Comparison of ENCODE assay signal across 27 mouse cellular contexts in the genomic region with DNA sequence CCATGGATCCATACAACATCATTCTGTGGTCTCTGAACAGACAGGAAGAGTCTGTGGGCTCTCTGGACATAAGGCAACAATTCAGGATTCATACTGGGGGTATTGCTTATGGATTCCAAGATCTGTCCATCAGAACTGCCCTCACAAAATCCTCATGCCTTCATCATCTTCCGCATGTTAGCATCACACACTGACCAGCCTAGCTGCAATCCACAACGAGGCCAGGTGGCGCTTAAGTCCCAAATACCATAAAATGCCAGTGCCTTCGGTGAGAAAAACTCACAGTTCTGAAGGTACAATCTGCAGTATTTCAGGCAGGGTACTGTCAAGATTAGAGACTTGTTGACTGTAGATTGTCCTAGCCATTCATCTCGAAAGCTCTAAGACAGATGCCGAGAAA. TPM values are rescaled to one million over a fixed set of nuclear protein-coding genes. Genes with fewer than 3 reads are reported as not detected.
DNase-seq lines count a peak whose midpoint lies in the region; ATAC-seq and TF ChIP-seq lines count a peak whose summit lies in the region.
"Had no signal": no experiment of that assay in that cellular context is flagged by ENCODE, and none has a peak within 500 bp of the region (broad histone marks: within the 10 kb centered on the region; RNA-seq: fewer than 3 reads in every experiment).

No protein-coding gene starts in this region.

- peaks cover 24% of the 10 kb centered on the region; the same call in 1 of the 2 replicates for H3K27me3 ChIP-seq in forebrain, embryonic 10.5 days (ENCODE audit: poor library complexity, severe bottlenecking)
- H3K27me3 ChIP-seq in forebrain, embryonic 16.5 days (replicated peaks; ENCODE audit: control insufficient read depth, insufficient read depth, low read length) = peaks cover 14% of the 10 kb centered on the region; the same call in 1 of the 2 replicates
- H3K27me3 ChIP-seq in hindbrain, embryonic 10.5 days (ENCODE audit: insufficient read depth, poor library complexity, severe bottlenecking) = peaks cover 23% of the 10 kb centered on the region
- peaks cover 5% of the 10 kb centered on the region for H3K27me3 ChIP-seq in hindbrain, embryonic 16.5 days (replicated peaks; ENCODE audit: control insufficient read depth, insufficient read depth, low read length)
- 0 out of 2 replicates have a peak, but pooled peaks cover 3% of the 10 kb centered on the region for H3K27me3 ChIP-seq in forebrain, embryonic 14.5 days (replicated peaks; ENCODE audit: control insufficient read depth, insufficient read depth, low read length)
- H3K27me3 ChIP-seq: embryonic facial prominence, embryonic 13.5 days; intestine, embryonic 15.5 days had no signal

- peaks cover 82% of the 10 kb centered on the region for H3K4me1 ChIP-seq in forebrain, embryonic 10.5 days
- H3K4me1 ChIP-seq in forebrain, embryonic 16.5 days (replicated peaks; ENCODE audit: control insufficient read depth, insufficient read depth, low read length) = peaks cover 43% of the 10 kb centered on the region
- peaks cover 64% of the 10 kb centered on the region for H3K4me1 ChIP-seq in hindbrain, embryonic 10.5 days (replicated peaks)
- peaks cover 10% of the 10 kb centered on the region for H3K4me1 ChIP-seq in hindbrain, embryonic 16.5 days (ENCODE audit: control insufficient read depth, insufficient read depth, low read depth, low read length)
- H3K4me1 ChIP-seq in ES-E14 (ENCODE audit: control insufficient read depth in 2 of 2, insufficient read depth in 2 of 2, low read length in 2 of 2, poor library complexity in 1 of 2) = peaks cover 3 to 5% of the 10 kb centered on the region in 2 experiments; a peak in 2 of 4 replicates
- H3K4me1 ChIP-seq in forebrain, embryonic 14.5 days (ENCODE audit: control insufficient read depth, insufficient read depth, low read length) = peaks cover 27% of the 10 kb centered on the region

- in situ Hi-C loops in ES-E14 (cut with MboI; ENCODE audit: low sequenced_read_pairs in 2 of 2, unreplicated experiment in 2 of 2) = no loop called here

- no peak overlapping the region for H3K4me2 ChIP-seq in forebrain, embryonic 16.5 days (ENCODE audit: low read length)
- H3K4me2 ChIP-seq in hindbrain, embryonic 16.5 days (ENCODE audit: low read length) = no peak overlapping the region
- no peak overlapping the region for H3K4me2 ChIP-seq in forebrain, embryonic 14.5 days (ENCODE audit: low read length)
- H3K4me2 ChIP-seq: embryonic facial prominence, embryonic 13.5 days; hindbrain, embryonic 15.5 days; intestine, embryonic 15.5 days; liver, embryonic 11.5 days; midbrain, embryonic 15.5 days had no signal

- H3K4me3 ChIP-seq in forebrain, embryonic 10.5 days = no peak overlapping the region
- H3K4me3 ChIP-seq in forebrain, embryonic 16.5 days (replicated peaks; ENCODE audit: low read length) = no peak overlapping the region
- H3K4me3 ChIP-seq in hindbrain, embryonic 10.5 days = no peak overlapping the region
- H3K4me3 ChIP-seq in hindbrain, embryonic 16.5 days (ENCODE audit: low read length) = no peak overlapping the region
- H3K4me3 ChIP-seq in ES-E14 (ENCODE audit: insufficient read depth in 1 of 2, low read depth in 1 of 2, low read length in 2 of 2, poor library complexity in 1 of 2, severe bottlenecking in 1 of 2) = no peak overlapping the region
- no peak overlapping the region for H3K4me3 ChIP-seq in forebrain, embryonic 14.5 days (ENCODE audit: low read depth, low read length)
- H3K4me3 ChIP-seq: embryonic facial prominence, embryonic 13.5 days; heart, adult 2 months; hindbrain, embryonic 15.5 days; intestine, embryonic 15.5 days; midbrain, embryonic 15.5 days had no signal

- WGBS in forebrain, embryonic 10.5 days = 74% methylated on average over 6 of the region's 6 CpGs
- WGBS in forebrain, embryonic 16.5 days = 52% methylated on average over 6 of the region's 6 CpGs
- WGBS in hindbrain, embryonic 10.5 days = 76% methylated on average over 6 of the region's 6 CpGs
- WGBS in hindbrain, embryonic 16.5 days = 66% methylated on average over 6 of the region's 6 CpGs
- WGBS in forebrain, embryonic 14.5 days = 62% methylated on average over 6 of the region's 6 CpGs

- H3K27ac ChIP-seq in forebrain, embryonic 10.5 days = peak overlapping the region; percentile 31
- H3K27ac ChIP-seq in forebrain, embryonic 16.5 days (ENCODE audit: low read length) = no peak overlapping the region
- peak overlapping the region; percentile 65 for H3K27ac ChIP-seq in hindbrain, embryonic 10.5 days
- H3K27ac ChIP-seq in hindbrain, embryonic 16.5 days (ENCODE audit: low read depth, low read length) = no peak overlapping the region
- H3K27ac ChIP-seq in ES-E14 (ENCODE audit: insufficient read depth, low read depth, low read length, poor library complexity, severe bottlenecking) = no peak overlapping the region
- 0 out of 2 replicates have a peak overlapping the region, but pooled peaks have one; percentile 27 for H3K27ac ChIP-seq in forebrain, embryonic 14.5 days (ENCODE audit: low read depth, low read length)
- H3K27ac ChIP-seq: embryonic facial prominence, embryonic 13.5 days; heart, adult 2 months; hindbrain, embryonic 15.5 days; intestine, embryonic 15.5 days; midbrain, embryonic 15.5 days had no signal

- ATAC-seq in forebrain, embryonic 16.5 days = no peak
- no peak for ATAC-seq in hindbrain, embryonic 16.5 days
- ATAC-seq in forebrain, embryonic 14.5 days = no peak
- no peak for ATAC-seq in granulocyte monocyte progenitor cell, adult 5-6 weeks (replicated peaks; ENCODE audit: poor library complexity, severe bottlenecking)
- ATAC-seq: activated CD4-positive, CD25-positive, alpha-beta regulatory T cell, adult 4 months; CD4-positive, CD25-positive, alpha-beta regulatory T cell, adult 4 months; intestine, embryonic 15.5 days; liver, postnatal 0 days; lung, postnatal 0 days; midbrain, embryonic 15.5 days had no signal

- H3K9me3 ChIP-seq in forebrain, embryonic 10.5 days = no peaks in the 10 kb centered on the region
- no peaks in the 10 kb centered on the region for H3K9me3 ChIP-seq in forebrain, embryonic 16.5 days (ENCODE audit: control insufficient read depth, low read length)
- no peaks in the 10 kb centered on the region for H3K9me3 ChIP-seq in hindbrain, embryonic 10.5 days
- no peaks in the 10 kb centered on the region for H3K9me3 ChIP-seq in hindbrain, embryonic 16.5 days (ENCODE audit: control insufficient read depth, low read length)
- H3K9me3 ChIP-seq in ES-E14 (ENCODE audit: control insufficient read depth, insufficient read depth, low read depth, low read length) = no peaks in the 10 kb centered on the region
- H3K9me3 ChIP-seq in forebrain, embryonic 14.5 days (replicated peaks; ENCODE audit: control insufficient read depth, low read length) = no peaks in the 10 kb centered on the region
- H3K9me3 ChIP-seq: embryonic facial prominence, embryonic 13.5 days; hindbrain, embryonic 15.5 days; intestine, embryonic 15.5 days; midbrain, embryonic 15.5 days had no signal

- no peak overlapping the region for H3K9ac ChIP-seq in forebrain, embryonic 16.5 days (replicated peaks; ENCODE audit: low read depth, low read length)
- H3K9ac ChIP-seq in hindbrain, embryonic 16.5 days (ENCODE audit: low read depth, low read length) = no peak overlapping the region
- H3K9ac ChIP-seq in ES-E14 (ENCODE audit: insufficient read depth, low read depth, low read length, poor library complexity, severe bottlenecking) = no peak overlapping the region
- no peak overlapping the region for H3K9ac ChIP-seq in forebrain, embryonic 14.5 days (ENCODE audit: low read length)
- H3K9ac ChIP-seq: embryonic facial prominence, embryonic 13.5 days; hindbrain, embryonic 15.5 days; intestine, embryonic 15.5 days; liver, postnatal 0 days; midbrain, embryonic 15.5 days had no signal

- DNase-seq in forebrain, embryonic 10.5 days (ENCODE audit: extremely low spot score, low spot score) = no peak
- no peak for DNase-seq in hindbrain, embryonic 10.5 days (ENCODE audit: low spot score)
- no peak for DNase-seq in ES-E14 (ENCODE audit: low read depth, low spot score)
- no peak for DNase-seq in forebrain, embryonic 14.5 days (ENCODE audit: low spot score)
- DNase-seq: adrenal gland, adult 8-10 months; cerebellum, adult 18-20 months; cerebellum, postnatal 14 days; gastrocnemius, postnatal 14 days; heart, adult 2 months; heart, postnatal 4 days; kidney, adult 8-10 months; kidney, postnatal 10 days; liver, postnatal 0 days; thymus, adult 18-20 months; thymus, postnatal 36 days had no signal

- H3K36me3 ChIP-seq in forebrain, embryonic 10.5 days (replicated peaks) = peaks cover 18% of the 10 kb centered on the region
- no peaks in the 10 kb centered on the region for H3K36me3 ChIP-seq in forebrain, embryonic 16.5 days (ENCODE audit: control insufficient read depth, insufficient read depth)
- H3K36me3 ChIP-seq in hindbrain, embryonic 10.5 days = peaks cover 7% of the 10 kb centered on the region; the same call in 1 of the 2 replicates
- no peaks in the 10 kb centered on the region for H3K36me3 ChIP-seq in hindbrain, embryonic 16.5 days (ENCODE audit: control insufficient read depth, insufficient read depth, low read length)
- peaks cover 10% of the 10 kb centered on the region; the same call in 1 of the 2 replicates for H3K36me3 ChIP-seq in ES-E14 (ENCODE audit: control insufficient read depth, insufficient read depth, low read length, poor library complexity, severe bottlenecking)
- no peaks in the 10 kb centered on the region for H3K36me3 ChIP-seq in forebrain, embryonic 14.5 days (ENCODE audit: control insufficient read depth, insufficient read depth, low read length)
- H3K36me3 ChIP-seq: hindbrain, embryonic 15.5 days; midbrain, embryonic 15.5 days had no signal

TF ChIP-seq in ES-E14, 5 proteins besides CTCF, POLR2A, EP300 and RAD21:
- TF ChIP-seq HCFC1 (IDR thresholded peaks at IDR 0.05; ENCODE audit: borderline replicate concordance, insufficient read depth, low read length) = no peak
- TF ChIP-seq ZNF384 (IDR thresholded peaks at IDR 0.05; ENCODE audit: low read depth, low read length) = no peak
- no peak for TF ChIP-seq ZC3H11A (IDR thresholded peaks at IDR 0.05; ENCODE audit: borderline replicate concordance, low read depth, low read length)
- TF ChIP-seq MAFK (IDR thresholded peaks at IDR 0.05; ENCODE audit: insufficient read depth, low read depth, low read length) = no peak
- 0 out of 2 replicates have a peak, but pooled peaks have one; percentile 43 for TF ChIP-seq CHD2 (IDR thresholded peaks at IDR 0.05; ENCODE audit: low read depth, low read length)

RNA-seq across cellular contexts. Expression of a gene that starts 4.3 kb away (rescaled TPM):
- polyA plus RNA-seq in forebrain, embryonic 10.5 days (2016; fragmentation: Nextera tagmentation; extraction: Ambion mirVana) = 49.9 and 64.8 TPM in 2 replicates
- polyA plus RNA-seq in forebrain, embryonic 16.5 days (2015; fragmentation: Nextera tagmentation; extraction: Ambion mirVana) = 25.4 and 32.1 TPM in 2 replicates
- 42.9 and 43.4 TPM in 2 replicates for polyA plus RNA-seq in hindbrain, embryonic 10.5 days (2016; fragmentation: Nextera tagmentation; extraction: Ambion mirVana)
- polyA plus RNA-seq in hindbrain, embryonic 16.5 days (2015; fragmentation: Nextera tagmentation; extraction: Ambion mirVana) = 7.5 and 8.5 TPM in 2 replicates
- 117 and 191 TPM in 2 replicates for total RNA-seq in ES-E14 (2012; rRNA removed)
- polyA plus RNA-seq in forebrain, embryonic 14.5 days (2014; fragmentation: Nextera tagmentation; extraction: Ambion mirVana) = 14.6 and 16.4 TPM in 2 replicates
- total RNA-seq in granulocyte monocyte progenitor cell, adult 5-6 weeks (2014; fragmentation: Nextera tagmentation) = not detected in 2 replicates
- not detected in 2 replicates for total RNA-seq in granulocyte monocyte progenitor cell, adult 5-6 weeks (2017)
- total RNA-seq: neutrophil, adult 5-6 weeks had no signal
- polyA plus RNA-seq: activated CD4-positive, CD25-positive, alpha-beta regulatory T cell, adult 4 months; CD4-positive, CD25-positive, alpha-beta regulatory T cell, adult 4 months had no signal

Comparison
In these comparisons a context has a peak if more than half of its experiments do, and no peak if none do; other contexts are left out.
1. H3K27ac ChIP-seq: peak in forebrain, embryonic 10.5 days (single experiment), hindbrain, embryonic 10.5 days (single experiment) and forebrain, embryonic 14.5 days (single experiment); none in forebrain, embryonic 16.5 days (single experiment), hindbrain, embryonic 16.5 days (single experiment) and ES-E14 (single experiment).